Mouse (Mus musculus) left cerebral cortex, adult 2 months (tissue): ENCODE data around the gene Tns1. TPM values are rescaled to one million over a fixed set of nuclear protein-coding genes. Genes with fewer than 3 reads are reported as not detected.

Experiments
- DNase-seq, 2 experiments: peaks; one replicate each; pipeline ENCODE4 v3.0.0; 2021 to 2022; ENCODE audit warnings: low spot score in 2 of 2, mixed read lengths in 1 of 2; ENCODE audit errors: extremely low spot score in 1 of 2
- H3K27ac ChIP-seq: fragments of 200-600 bp; 2 replicates; pipeline ENCODE4 v1.8.1; 2022
- H3K4me3 ChIP-seq: fragments of 200-600 bp; 2 replicates; pipeline ENCODE4 v1.8.1; 2022
- CTCF ChIP-seq: fragments of 200-600 bp; IDR thresholded peaks from 2 replicates; pipeline ENCODE4 v1.8.1; 2022; ENCODE audit warnings: antibody characterized with exemption, mild to moderate bottlenecking, moderate library complexity
- intact Hi-C: fragments of 180-260 bp; cut with DNase I; formaldehyde crosslinking; loops from one replicate; pipeline ENCODE4 v1.15.1; 2025
- total RNA-seq, 2 experiments: library from RNA; stranded (reverse); gene quantifications; 2 replicates each; pipeline ENCODE4 v1.2.3; 2021

Gene Tns1
- total RNA-seq, 2 experiments from 2014 or later: 43.5 to 46.4 TPM

GRCm38 (mm10) chr1:74098004-74099000 is 25.9 kb downstream of the Tns1 start:
- DNase-seq: peak; percentile 47 to 48
- intact Hi-C loops: no loop called here
- H3K4me3 ChIP-seq: peak overlapping the region; percentile 53
- peak; percentile 30 for TF ChIP-seq CTCF
- H3K27ac ChIP-seq: no peak overlapping the region

DNA sequence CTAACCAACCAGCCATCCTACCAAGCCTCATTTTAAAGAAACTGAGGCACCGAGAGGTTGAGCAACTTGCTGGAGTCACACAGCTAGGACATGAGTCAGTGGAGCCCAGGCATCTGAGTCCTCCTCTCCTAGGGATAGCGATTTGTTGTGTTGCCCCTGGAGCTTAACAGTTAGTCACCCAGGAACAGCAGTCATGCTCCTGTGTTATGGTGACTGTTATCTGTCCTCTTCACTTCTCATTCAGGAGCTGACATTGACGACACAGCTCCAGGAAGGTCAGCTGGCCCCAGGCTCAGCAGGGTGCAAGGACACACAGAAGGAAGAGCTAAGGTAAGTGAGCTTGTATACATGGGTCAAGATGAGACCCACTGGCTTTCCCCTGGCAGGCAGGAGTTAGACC is 28.5 kb downstream of the Tns1 start:
- no peak for TF ChIP-seq CTCF
- intact Hi-C loops: no loop called here
- DNase-seq: no peak
- no peak overlapping the region for H3K27ac ChIP-seq
- H3K4me3 ChIP-seq: no peak overlapping the region

GRCm38 (mm10) chr1:74095296-74095695 is 29.0 kb downstream of the Tns1 start:
- H3K27ac ChIP-seq: no peak overlapping the region
- no peak for TF ChIP-seq CTCF
- no peak overlapping the region for H3K4me3 ChIP-seq
- no peak for DNase-seq
- intact Hi-C loops: no loop called here

GRCm38 (mm10) chr1:74094497-74095270 is 29.6 kb downstream of the Tns1 start:
- H3K4me3 ChIP-seq: no peak overlapping the region
- H3K27ac ChIP-seq: no peak overlapping the region
- TF ChIP-seq CTCF: no peak
- intact Hi-C loops: no loop called here
- peak in 1 of 2 experiments; percentile 36 for DNase-seq

DNA sequence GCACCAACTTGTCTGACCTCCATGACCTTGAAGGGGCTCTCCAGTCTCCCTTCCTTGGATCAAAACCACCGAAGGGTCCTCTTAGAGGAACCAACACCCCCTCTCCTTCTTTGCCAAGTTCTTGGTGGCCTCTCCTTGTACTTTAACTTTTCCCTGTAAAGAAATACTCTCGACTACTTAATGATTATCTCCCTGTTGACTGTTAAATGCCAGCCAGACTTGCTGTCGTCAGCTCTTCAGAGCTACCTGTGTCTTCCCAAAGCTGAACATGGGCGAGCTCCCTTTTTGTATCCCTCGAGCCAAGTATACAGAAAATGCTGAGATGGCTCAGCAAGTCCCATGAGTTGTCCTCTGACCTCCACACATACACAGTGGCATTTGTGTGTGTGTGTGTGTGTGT is 30.8 kb downstream of the Tns1 start:
- Histone ChIP-seq H3K4me3 (no peak overlapping the region), H3K27ac (no peak overlapping the region)
- TF ChIP-seq CTCF: no peak
- intact Hi-C loops: no loop called here
- no peak for DNase-seq

GRCm38 (mm10) chr1:74092242-74092641 is 32.0 kb downstream of the Tns1 start:
- Histone ChIP-seq H3K4me3 (no peak overlapping the region), H3K27ac (no peak overlapping the region)
- intact Hi-C loops: no loop called here
- TF ChIP-seq CTCF: no peak
- no peak for DNase-seq

- DNase-seq: no peak
- no peak for TF ChIP-seq CTCF
- no peak overlapping the region; the same call in 1 of the 2 replicates for H3K27ac ChIP-seq
- H3K4me3 ChIP-seq: no peak overlapping the region
- intact Hi-C loops: no loop called here
Observed at GRCm38 (mm10) chr1:74091611-74092224, 32.5 kb downstream of the Tns1 start.

- Histone ChIP-seq H3K27ac (no peak overlapping the region), H3K4me3 (no peak overlapping the region)
- no peak for TF ChIP-seq CTCF
- DNase-seq: no peak
- intact Hi-C loops: no loop called here
Observed at GRCm38 (mm10) chr1:74091138-74091537, 33.1 kb downstream of the Tns1 start.

DNA sequence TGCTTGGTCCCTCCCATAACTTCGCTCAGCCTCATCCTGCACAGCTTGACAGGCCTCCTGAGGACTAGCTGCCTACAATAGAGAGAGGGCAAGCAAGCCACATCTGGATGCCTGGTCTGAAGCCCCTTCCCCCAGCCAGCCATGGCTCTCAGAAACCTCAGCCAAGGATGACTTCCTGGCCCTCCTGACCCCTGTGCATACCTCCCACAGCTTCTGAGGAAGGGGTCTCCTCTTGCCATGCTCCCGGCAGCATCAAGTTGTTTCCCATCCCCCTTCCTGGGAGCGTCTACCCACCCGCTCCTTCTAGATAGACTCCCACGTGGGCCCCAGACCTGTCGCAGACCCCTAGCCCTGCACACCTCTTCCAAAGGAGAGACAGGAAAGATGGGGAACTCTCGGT is 33.9 kb downstream of the Tns1 start:
- no peak overlapping the region for H3K27ac ChIP-seq
- no peak for DNase-seq
- TF ChIP-seq CTCF: no peak
- intact Hi-C loops: no loop called here
- H3K4me3 ChIP-seq: no peak overlapping the region

GRCm38 (mm10) chr1:74088569-74088968 is 35.7 kb downstream of the Tns1 start:
- no peak overlapping the region for H3K27ac ChIP-seq
- no peak overlapping the region for H3K4me3 ChIP-seq
- DNase-seq: no peak
- intact Hi-C loops: no loop called here
- no peak for TF ChIP-seq CTCF

DNA sequence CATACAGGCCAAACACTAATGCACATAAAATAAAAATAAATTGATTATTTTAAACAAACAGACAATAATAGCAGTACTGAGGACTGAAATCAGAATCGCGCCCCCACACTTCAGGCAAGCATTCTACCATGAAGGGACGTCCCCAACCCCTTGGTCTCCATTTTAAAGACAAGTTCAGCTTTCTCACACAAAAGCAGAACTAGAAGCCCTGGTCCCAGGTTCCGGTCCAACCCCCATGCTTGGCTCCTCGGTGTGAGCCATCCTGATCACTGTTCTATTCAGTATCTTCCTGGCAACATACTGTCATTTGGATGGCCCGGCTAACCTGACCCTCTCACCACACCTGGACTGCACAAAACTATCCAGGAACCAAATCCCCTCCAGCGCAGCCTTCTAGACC is 38.7 kb downstream of the Tns1 start:
- DNase-seq: no peak
- H3K27ac ChIP-seq: no peak overlapping the region
- intact Hi-C loops: no loop called here
- H3K4me3 ChIP-seq: no peak overlapping the region
- no peak for TF ChIP-seq CTCF

GRCm38 (mm10) chr1:74084752-74085151 is 39.5 kb downstream of the Tns1 start:
- Histone ChIP-seq H3K27ac (no peak overlapping the region), H3K4me3 (no peak overlapping the region)
- no peak for DNase-seq
- intact Hi-C loops: no loop called here
- no peak for TF ChIP-seq CTCF
